Mouse (Mus musculus): ENCODE results near the gene Enpp1. TPM values are rescaled to one million over a fixed set of nuclear protein-coding genes. Genes with fewer than 3 reads are reported as not detected.
A peak's percentile ranks its signal among the peaks of the same experiment; 100 is the strongest.

Enpp1 gene
- polyA plus RNA-seq (2015; fragmentation: Nextera tagmentation; extraction: Ambion mirVana), result 3.4 and 3.6 TPM in 2 replicates

- peak; percentile 87 for ATAC-seq (ENCODE audit: low FRiP score)
- Histone ChIP-seq H3K4me3 (replicated peaks) (peak within 1 kb of the TSS; percentile 70), H3K27ac (replicated peaks) (no peak within 1 kb of the TSS), H3K4me1 (peaks cover 12% of the 10 kb centered on the region), H3K27me3 (replicated peaks) (peaks cover 8% of the 10 kb centered on the region; the same call in 1 of the 2 replicates), H3K4me2 (peak within 1 kb of the TSS; percentile 99), H3K9me3 (replicated peaks) (no peaks in the 10 kb centered on the region), H3K36me3 (no peaks in the 10 kb centered on the region), H3K9ac (replicated peaks) (peak within 1 kb of the TSS; percentile 61)
- under 1% methylated on average over 76 of the region's 79 CpGs for WGBS
Observed at GRCm38 (mm10) chr10:24711480-24712366, at the start of gene Enpp1. Gene Enpp1 (minus strand): TSS chr10:24712159.

GRCm38 (mm10) chr10:24758326-24758915 lies 46.5 kb upstream of the Enpp1 start:
- ATAC-seq (ENCODE audit: low FRiP score), result no peak
- Histone ChIP-seq H3K9me3 (replicated peaks) (no peaks in the 10 kb centered on the region), H3K9ac (replicated peaks) (no peak overlapping the region), H3K4me3 (replicated peaks) (no peak overlapping the region), H3K4me1 (peaks cover 2% of the 10 kb centered on the region; the same call in 1 of the 2 replicates), H3K27me3 (replicated peaks) (no peaks in the 10 kb centered on the region), H3K36me3 (no peaks in the 10 kb centered on the region), H3K4me2 (no peak overlapping the region), H3K27ac (replicated peaks) (no peak overlapping the region)
- WGBS, result 78% methylated on average over 8 of the region's 8 CpGs

- 32% methylated on average over 9 of the region's 9 CpGs for whole genome bisulfite sequencing
- Histone ChIP-seq H3K4me2 (peak overlapping the region; percentile 41), H3K36me3 (no peaks in the 10 kb centered on the region), H3K9me3 (replicated peaks) (no peaks in the 10 kb centered on the region), H3K9ac (replicated peaks) (no peak overlapping the region), H3K4me3 (replicated peaks) (peak overlapping the region; percentile 20; the same call in 1 of the 2 replicates), H3K27ac (replicated peaks) (no peak overlapping the region), H3K4me1 (peaks cover 2% of the 10 kb centered on the region; the same call in 1 of the 2 replicates), H3K27me3 (replicated peaks) (no peaks in the 10 kb centered on the region)
- ATAC-seq (ENCODE audit: low FRiP score), result no peak
Observed at GRCm38 (mm10) chr10:24754874-24755540, 43.0 kb upstream of the Enpp1 start.

- 60% methylated on average over 11 of the region's 11 CpGs for WGBS
- Histone ChIP-seq H3K9me3 (replicated peaks) (no peaks in the 10 kb centered on the region), H3K4me1 (peaks cover 2% of the 10 kb centered on the region; the same call in 1 of the 2 replicates), H3K27me3 (replicated peaks) (no peaks in the 10 kb centered on the region), H3K36me3 (no peaks in the 10 kb centered on the region), H3K4me3 (replicated peaks) (peak overlapping the region; percentile 20), H3K9ac (replicated peaks) (no peak overlapping the region), H3K4me2 (peak overlapping the region; percentile 41), H3K27ac (replicated peaks) (no peak overlapping the region)
- ATAC-seq (ENCODE audit: low FRiP score), result no peak
Observed at GRCm38 (mm10) chr10:24754251-24754835, 42.4 kb upstream of the Enpp1 start.

GRCm38 (mm10) chr10:24753536-24754250 lies 41.7 kb upstream of the Enpp1 start:
- no peak for ATAC-seq (ENCODE audit: low FRiP score)
- Histone ChIP-seq H3K36me3 (no peaks in the 10 kb centered on the region), H3K9ac (replicated peaks) (no peak overlapping the region), H3K4me2 (peak overlapping the region; percentile 41), H3K4me1 (peaks cover 2% of the 10 kb centered on the region; the same call in 1 of the 2 replicates), H3K27ac (replicated peaks) (no peak overlapping the region), H3K4me3 (replicated peaks) (no peak overlapping the region), H3K27me3 (replicated peaks) (no peaks in the 10 kb centered on the region), H3K9me3 (replicated peaks) (no peaks in the 10 kb centered on the region)
- WGBS, result 79% methylated on average over 16 of the region's 16 CpGs

GRCm38 (mm10) chr10:24742950-24743487 lies 31.1 kb upstream of the Enpp1 start:
- ATAC-seq (ENCODE audit: low FRiP score), result no peak
- WGBS, result 63% methylated on average over 13 of the region's 13 CpGs
- Histone ChIP-seq H3K9me3 (replicated peaks) (no peaks in the 10 kb centered on the region), H3K4me3 (replicated peaks) (no peak overlapping the region), H3K36me3 (no peaks in the 10 kb centered on the region), H3K27me3 (replicated peaks) (no peaks in the 10 kb centered on the region), H3K4me1 (no peaks in the 10 kb centered on the region), H3K4me2 (no peak overlapping the region), H3K9ac (replicated peaks) (no peak overlapping the region), H3K27ac (replicated peaks) (no peak overlapping the region)

- Histone ChIP-seq H3K4me3 (replicated peaks) (no peak overlapping the region), H3K4me1 (no peaks in the 10 kb centered on the region), H3K27ac (replicated peaks) (no peak overlapping the region), H3K4me2 (no peak overlapping the region), H3K36me3 (no peaks in the 10 kb centered on the region), H3K9me3 (replicated peaks) (no peaks in the 10 kb centered on the region), H3K9ac (replicated peaks) (no peak overlapping the region), H3K27me3 (replicated peaks) (no peaks in the 10 kb centered on the region)
- ATAC-seq (ENCODE audit: low FRiP score), result no peak
- WGBS, result 70% methylated on average over 7 of the region's 7 CpGs
Observed at GRCm38 (mm10) chr10:24741229-24742198, 29.6 kb upstream of the Enpp1 start.

- Histone ChIP-seq H3K36me3 (no peaks in the 10 kb centered on the region), H3K27ac (replicated peaks) (no peak overlapping the region), H3K4me1 (no peaks in the 10 kb centered on the region), H3K4me2 (no peak overlapping the region), H3K9me3 (replicated peaks) (no peaks in the 10 kb centered on the region), H3K4me3 (replicated peaks) (no peak overlapping the region), H3K9ac (replicated peaks) (no peak overlapping the region), H3K27me3 (replicated peaks) (no peaks in the 10 kb centered on the region)
- WGBS, result 74% methylated on average over 2 of the region's 2 CpGs
- ATAC-seq (ENCODE audit: low FRiP score), result no peak
Observed at GRCm38 (mm10) chr10:24739171-24739570, 27.2 kb upstream of the Enpp1 start.

GRCm38 (mm10) chr10:24738456-24738855 lies 26.5 kb upstream of the Enpp1 start:
- Histone ChIP-seq H3K4me1 (no peaks in the 10 kb centered on the region), H3K4me3 (replicated peaks) (no peak overlapping the region), H3K36me3 (no peaks in the 10 kb centered on the region), H3K9me3 (replicated peaks) (no peaks in the 10 kb centered on the region), H3K27me3 (replicated peaks) (no peaks in the 10 kb centered on the region), H3K4me2 (no peak overlapping the region), H3K27ac (replicated peaks) (no peak overlapping the region), H3K9ac (replicated peaks) (no peak overlapping the region)
- ATAC-seq (ENCODE audit: low FRiP score), result no peak
- WGBS, result 82% methylated on average over 2 of the region's 2 CpGs

All from neural tube, embryonic 15.5 days (tissue).